Mouse (Mus musculus): ENCODE measurements around the gene Msgn1. TPM values are rescaled to one million over a fixed set of nuclear protein-coding genes. Genes with fewer than 3 reads are reported as not detected.

Msgn1 gene
- polyA plus RNA-seq, 1 experiment, result not detected

GRCm38 (mm10) chr12:11198026-11198425 is 10.7 kb downstream of the Msgn1 start:
- TF ChIP-seq CTCF (IDR thresholded peaks at IDR 0.05; ENCODE audit: borderline replicate concordance, extremely low read depth, insufficient read depth, insufficient read length) (no peak), POLR2A (IDR thresholded peaks at IDR 0.05; ENCODE audit: borderline replicate concordance, extremely low read depth, insufficient read depth, insufficient read length, poor library complexity, severe bottlenecking) (no peak)
- DNase-seq (ENCODE audit: low read depth), result peak; percentile 59

GRCm38 (mm10) chr12:11196830-11197229 is 11.9 kb downstream of the Msgn1 start:
- no peak for DNase-seq (ENCODE audit: low read depth)
- TF ChIP-seq CTCF (IDR thresholded peaks at IDR 0.05; ENCODE audit: borderline replicate concordance, extremely low read depth, insufficient read depth, insufficient read length) (no peak), POLR2A (IDR thresholded peaks at IDR 0.05; ENCODE audit: borderline replicate concordance, extremely low read depth, insufficient read depth, insufficient read length, poor library complexity, severe bottlenecking) (no peak)

- TF ChIP-seq CTCF (IDR thresholded peaks at IDR 0.05; ENCODE audit: borderline replicate concordance, extremely low read depth, insufficient read depth, insufficient read length), result peak; percentile 96
- no peak for TF ChIP-seq POLR2A (IDR thresholded peaks at IDR 0.05; ENCODE audit: borderline replicate concordance, extremely low read depth, insufficient read depth, insufficient read length, poor library complexity, severe bottlenecking)
Measured at GRCm38 (mm10) chr12:11196142-11196597, 12.6 kb downstream of the Msgn1 start.

DNA sequence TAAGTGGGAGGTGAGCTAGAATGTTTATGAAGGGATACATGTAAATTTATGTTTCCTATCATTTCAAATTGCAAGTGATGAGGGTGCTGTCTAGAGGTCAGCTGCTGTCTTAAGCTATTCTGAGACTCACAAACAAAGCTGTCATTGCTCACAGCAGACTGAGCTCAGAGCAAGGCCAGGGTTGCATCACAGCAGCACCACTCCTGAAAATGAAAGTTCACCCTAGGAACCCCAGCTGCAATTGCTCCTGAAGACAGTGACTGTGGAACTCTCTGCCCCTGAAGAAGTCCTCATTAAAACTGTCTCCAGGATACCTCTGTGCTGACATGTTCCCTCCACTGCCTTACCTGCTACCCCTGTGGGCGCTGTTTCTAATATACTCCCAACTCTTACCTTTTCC is 13.7 kb downstream of the Msgn1 start:
- no peak for DNase-seq (ENCODE audit: low read depth)
- TF ChIP-seq POLR2A (IDR thresholded peaks at IDR 0.05; ENCODE audit: borderline replicate concordance, extremely low read depth, insufficient read depth, insufficient read length, poor library complexity, severe bottlenecking) (no peak), CTCF (IDR thresholded peaks at IDR 0.05; ENCODE audit: borderline replicate concordance, extremely low read depth, insufficient read depth, insufficient read length) (no peak)

More at GRCm38 (mm10) chr12:11196142-11196597, 12.6 kb downstream of the Msgn1 start:
- peak; percentile 75 for DNase-seq (ENCODE audit: low read depth)

GRCm38 (mm10) chr12:11178486-11179154 is 30.2 kb downstream of the Msgn1 start:
- peak; percentile 95 for DNase-seq (ENCODE audit: low read depth)
- TF ChIP-seq CTCF (IDR thresholded peaks at IDR 0.05; ENCODE audit: borderline replicate concordance, extremely low read depth, insufficient read depth, insufficient read length), result peak; percentile 92
- TF ChIP-seq POLR2A (IDR thresholded peaks at IDR 0.05; ENCODE audit: borderline replicate concordance, extremely low read depth, insufficient read depth, insufficient read length, poor library complexity, severe bottlenecking), result no peak

- peak; percentile 14 for DNase-seq (ENCODE audit: low read depth)
- TF ChIP-seq CTCF (IDR thresholded peaks at IDR 0.05; ENCODE audit: borderline replicate concordance, extremely low read depth, insufficient read depth, insufficient read length), result peak; percentile 4; the same call in 1 of the 2 replicates
- no peak for TF ChIP-seq POLR2A (IDR thresholded peaks at IDR 0.05; ENCODE audit: borderline replicate concordance, extremely low read depth, insufficient read depth, insufficient read length, poor library complexity, severe bottlenecking)
Measured at GRCm38 (mm10) chr12:11177408-11178394, 31.1 kb downstream of the Msgn1 start.

- TF ChIP-seq CTCF (IDR thresholded peaks at IDR 0.05; ENCODE audit: borderline replicate concordance, extremely low read depth, insufficient read depth, insufficient read length) (no peak), POLR2A (IDR thresholded peaks at IDR 0.05; ENCODE audit: borderline replicate concordance, extremely low read depth, insufficient read depth, insufficient read length, poor library complexity, severe bottlenecking) (no peak)
- no peak for DNase-seq (ENCODE audit: low read depth)
Measured at GRCm38 (mm10) chr12:11158670-11159069, 50.1 kb downstream of the Msgn1 start.

Other genes with a start within 250 kb of the Msgn1 start
- gene Kcns3, start 57.9 kb downstream of the Msgn1 start, polyA plus RNA-seq (2012; rRNA removed), result 0.40 and 0.55 TPM in 2 replicates
- 2.1 and 2.3 TPM in 2 replicates for gene Gen1, start 56.8 kb upstream of the Msgn1 start, polyA plus RNA-seq (2012; rRNA removed)
- gene Smc6, start 56.9 kb upstream of the Msgn1 start, polyA plus RNA-seq (2012; rRNA removed), result 39.3 and 50.5 TPM in 2 replicates
- 17.8 and 36.7 TPM in 2 replicates for gene Vsnl1, start 227.6 kb upstream of the Msgn1 start, polyA plus RNA-seq (2012; rRNA removed)
- gene Rad51ap2, start 247.1 kb upstream of the Msgn1 start, polyA plus RNA-seq (2012; rRNA removed), result 0.11 and 0.14 TPM in 2 replicates

Measured in brain, embryonic 14.5 days (tissue).